Mouse (Mus musculus): ENCODE measurements at regions not wholly inside any gene's neighbourhood (a gene's known extent, or its start where the extent isn't known, plus 50 kb on each side); places are given as distances from the start of the nearest gene placed in this dataset.

DNA sequence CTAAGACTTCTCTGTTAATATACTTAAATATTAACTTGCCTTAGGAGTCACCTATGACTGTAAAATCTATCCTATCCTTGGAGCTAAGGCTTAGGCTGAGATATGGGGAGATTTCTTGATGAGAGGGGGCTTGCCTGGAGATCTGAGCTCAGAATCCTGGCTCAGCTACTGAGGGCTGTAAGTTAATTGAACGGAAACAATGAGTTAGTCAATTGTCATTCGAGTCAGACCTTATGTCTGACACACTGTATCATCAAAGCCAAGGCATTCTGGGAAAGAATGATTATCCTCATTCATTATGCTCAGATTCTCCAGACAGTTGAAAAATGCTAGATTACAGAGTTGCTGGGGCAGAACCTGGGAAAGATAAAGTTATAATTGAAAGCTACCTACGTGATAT is 118.5 kb downstream of the Zfp395 start:
- DNase-seq (ENCODE audit: low spot score), result no peak

DNA sequence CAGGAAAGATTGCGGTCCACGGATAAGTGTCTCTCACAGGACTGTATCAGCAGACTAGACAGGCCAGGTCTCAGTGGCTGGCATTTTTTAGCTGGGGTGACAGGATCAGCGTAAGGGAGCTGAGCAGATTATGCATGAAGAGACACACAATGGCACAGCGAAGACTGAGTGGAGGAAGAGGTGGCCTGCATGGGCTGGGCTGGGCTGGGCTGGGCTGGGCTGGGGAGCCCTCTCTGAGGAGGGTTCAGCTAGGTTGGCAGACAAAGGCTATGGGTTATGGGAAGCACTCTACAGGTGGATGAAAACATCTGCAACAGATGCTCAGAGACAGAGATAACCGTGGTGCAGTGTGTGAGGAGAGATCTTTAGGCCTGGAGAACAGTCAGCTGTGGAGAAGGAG is 121.6 kb downstream of the Zfp395 start:
- DNase-seq (ENCODE audit: low spot score), result no peak

DNA sequence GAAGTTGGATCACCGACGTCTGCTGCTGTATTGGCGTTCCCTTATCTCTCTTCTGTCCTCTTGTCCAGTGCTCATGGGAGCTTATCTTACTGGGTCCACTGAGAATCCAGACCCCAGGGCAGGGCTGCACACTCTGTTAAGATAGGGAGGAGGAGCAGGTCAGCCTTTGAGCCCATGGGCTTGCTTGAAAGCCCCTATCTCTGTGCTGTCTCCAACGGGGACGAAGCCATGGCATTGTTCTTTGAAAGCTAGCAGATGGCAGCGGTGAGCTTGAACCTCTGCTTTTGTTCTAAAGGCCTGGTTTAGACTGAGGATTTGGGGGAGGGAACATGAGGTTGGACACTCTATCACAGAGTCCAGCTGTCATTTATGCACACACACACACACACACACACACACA is 122.2 kb downstream of the Zfp395 start:
- DNase-seq (ENCODE audit: low spot score), result peak; percentile 56

Measured in embryo, embryonic 10 days (tissue).